9 mouse cellular contexts compared by ENCODE assay signal in the genomic region with DNA sequence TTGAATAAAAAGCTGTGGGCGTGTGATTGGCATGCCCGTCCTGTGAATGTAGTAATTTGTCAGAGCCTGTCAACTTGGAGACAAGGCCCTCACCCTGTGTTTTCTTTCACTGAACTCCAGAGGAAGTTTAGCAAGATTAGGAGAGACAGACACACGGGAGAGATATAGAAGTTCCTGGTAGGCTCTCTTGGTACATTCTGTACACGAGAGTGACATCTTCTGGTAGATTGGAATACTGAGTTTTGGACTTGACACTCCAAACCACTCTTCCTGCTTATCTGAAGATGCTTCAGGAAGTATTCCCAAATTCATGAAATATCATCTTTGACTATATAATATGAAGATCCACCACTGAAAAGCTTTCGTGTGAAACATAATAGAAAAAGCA.
A peak's percentile ranks its signal among the peaks of the same experiment; 100 is the strongest.
DNase-seq lines count a peak whose midpoint lies in the region; ATAC-seq and TF ChIP-seq lines count a peak whose summit lies in the region.
"Had no signal": no experiment of that assay in that cellular context is flagged by ENCODE, and none has a peak within 500 bp of the region (broad histone marks: within the 10 kb centered on the region; RNA-seq: fewer than 3 reads in every experiment).

No protein-coding gene starts in this region.

- no peaks in the 10 kb centered on the region for H3K79me2 ChIP-seq in liver, adult 2 months (ENCODE audit: control insufficient read depth, insufficient read depth, low read length)

- H3K4me1 ChIP-seq in liver, adult 2 months (ENCODE audit: control insufficient read depth, insufficient read depth, low read length), result no peaks in the 10 kb centered on the region
- no peaks in the 10 kb centered on the region for H3K4me1 ChIP-seq in liver, embryonic 12.5 days
- H3K4me1 ChIP-seq in neural tube, embryonic 14.5 days (ENCODE audit: control insufficient read depth, insufficient read depth, low read length), result no peaks in the 10 kb centered on the region
- H3K4me1 ChIP-seq: liver, embryonic 13.5 days had no signal

- no peaks in the 10 kb centered on the region for H3K9me3 ChIP-seq in liver, embryonic 12.5 days (replicated peaks)
- H3K9me3 ChIP-seq in neural tube, embryonic 14.5 days (ENCODE audit: control insufficient read depth, low read length), result no peaks in the 10 kb centered on the region
- H3K9me3 ChIP-seq: liver, embryonic 13.5 days had no signal

- no peak for ATAC-seq in liver, embryonic 12.5 days
- ATAC-seq in neural tube, embryonic 14.5 days (ENCODE audit: low read depth), result peak; percentile 69

- no peak for TF ChIP-seq POLR2A in liver, adult 2 months (IDR thresholded peaks at IDR 0.05; ENCODE audit: extremely low read depth, insufficient read depth, low read length)

- H3K4me2 ChIP-seq in liver, embryonic 12.5 days, result no peak overlapping the region
- no peak overlapping the region for H3K4me2 ChIP-seq in neural tube, embryonic 14.5 days (ENCODE audit: low read depth, low read length)
- H3K4me2 ChIP-seq: liver, embryonic 13.5 days had no signal

- no peak overlapping the region for H3K4me3 ChIP-seq in liver, adult 2 months (ENCODE audit: insufficient read depth, low read depth, low read length)
- no peak overlapping the region for H3K4me3 ChIP-seq in liver, embryonic 12.5 days
- H3K4me3 ChIP-seq in neural tube, embryonic 14.5 days (ENCODE audit: low read depth, low read length), result no peak overlapping the region
- H3K4me3 ChIP-seq: liver, embryonic 13.5 days had no signal

- H3K27me3 ChIP-seq in liver, adult 2 months (ENCODE audit: control insufficient read depth, insufficient read depth, low read length), result no peaks in the 10 kb centered on the region
- no peaks in the 10 kb centered on the region for H3K27me3 ChIP-seq in liver, embryonic 12.5 days (replicated peaks)
- no peaks in the 10 kb centered on the region for H3K27me3 ChIP-seq in neural tube, embryonic 14.5 days (ENCODE audit: control insufficient read depth, insufficient read depth, low read length)
- H3K27me3 ChIP-seq: liver, embryonic 13.5 days had no signal

- TF ChIP-seq CTCF in liver, adult 2 months (IDR thresholded peaks at IDR 0.05; ENCODE audit: low read depth, low read length), result no peak

- H3K9ac ChIP-seq in liver, adult 2 months (ENCODE audit: low read depth, low read length), result no peak overlapping the region
- no peak overlapping the region for H3K9ac ChIP-seq in liver, embryonic 12.5 days
- no peak overlapping the region for H3K9ac ChIP-seq in neural tube, embryonic 14.5 days (replicated peaks; ENCODE audit: low read depth, low read length)
- H3K9ac ChIP-seq: liver, embryonic 13.5 days had no signal

- H3K36me3 ChIP-seq in liver, adult 2 months (ENCODE audit: control insufficient read depth, insufficient read depth, low read length), result no peaks in the 10 kb centered on the region
- no peaks in the 10 kb centered on the region for H3K36me3 ChIP-seq in liver, embryonic 12.5 days
- no peaks in the 10 kb centered on the region for H3K36me3 ChIP-seq in neural tube, embryonic 14.5 days (ENCODE audit: control insufficient read depth, insufficient read depth, low read length)
- H3K36me3 ChIP-seq: liver, embryonic 13.5 days had no signal

- H3K27ac ChIP-seq in liver, adult 2 months (replicated peaks; ENCODE audit: insufficient read depth, low read depth, low read length), result no peak overlapping the region
- H3K27ac ChIP-seq in liver, embryonic 12.5 days, result no peak overlapping the region
- no peak overlapping the region for H3K27ac ChIP-seq in neural tube, embryonic 14.5 days (ENCODE audit: low read depth, low read length)
- H3K27ac ChIP-seq: liver, embryonic 13.5 days had no signal

- peak; percentile 7 to 48 for DNase-seq in cerebellum, postnatal 14 days
- DNase-seq in cerebellum, postnatal 25 days, result no peak
- peak; percentile 6 for DNase-seq in liver, adult 2 months (ENCODE audit: extremely low read depth, low read depth, low spot score)
- peak; percentile 19 for DNase-seq in embryo, embryonic 11.5 days (ENCODE audit: low read depth, low spot score)
- DNase-seq in adrenal gland, postnatal 14 days, result no peak
- DNase-seq in right cerebral cortex, postnatal 36 days (ENCODE audit: low spot score in 2 of 2), result no peak
- DNase-seq: liver, embryonic 13.5 days had no signal

- WGBS in liver, adult 2 months, result 29% methylated on average over 5 of the region's 5 CpGs
- WGBS in liver, embryonic 12.5 days (ENCODE audit: insufficient replicate concordance), result 30% methylated on average over 5 of the region's 5 CpGs
- WGBS in neural tube, embryonic 14.5 days, result 49% methylated on average over 5 of the region's 5 CpGs

Comparison
In these comparisons a context has a peak if more than half of its experiments do, and no peak if none do; other contexts are left out.
1. DNase-seq: peak in cerebellum, postnatal 14 days (2 of 2), liver, adult 2 months (single experiment) and embryo, embryonic 11.5 days (single experiment); none in cerebellum, postnatal 25 days (0 of 2), adrenal gland, postnatal 14 days (single experiment) and right cerebral cortex, postnatal 36 days (0 of 2).